Mouse (Mus musculus) intestine, embryonic 16.5 days (tissue): Measurements from ENCODE around the gene Camk2n1. TPM values are rescaled to one million over a fixed set of nuclear protein-coding genes. Genes with fewer than 3 reads are reported as not detected.

Experiments
- ATAC-seq: fragments of 200-750 bp; cut with Nextera tagmentation; 2 replicates; pipeline ENCODE4 v1.8.0; 2017; ENCODE audit warnings: moderate TSS enrichment, moderate library complexity
- H3K27ac ChIP-seq: fragments of 300-500 bp; sonication (generic); 2 replicates; pipeline ENCODE4 v1.5.1; 2014; ENCODE audit warnings: mild to moderate bottlenecking, low read length
- H3K27me3 ChIP-seq: fragments of 300-500 bp; sonication (generic); replicated peaks from 2 replicates; pipeline ENCODE4 v1.6.1; 2014; ENCODE audit warnings: low read length, control low read depth, mixed read lengths; ENCODE audit not compliant: control insufficient read depth, insufficient read depth
- H3K36me3 ChIP-seq: fragments of 300-500 bp; sonication (generic); 2 replicates; pipeline ENCODE4 v1.6.1; 2014; ENCODE audit warnings: low read length, control low read depth; ENCODE audit not compliant: control insufficient read depth, insufficient read depth
- H3K4me1 ChIP-seq: fragments of 300-500 bp; sonication (generic); 2 replicates; pipeline ENCODE4 v1.6.1; 2014; ENCODE audit warnings: low read length, control low read depth, mixed read lengths; ENCODE audit not compliant: control insufficient read depth, insufficient read depth
- H3K4me2 ChIP-seq: fragments of 300-500 bp; sonication (generic); 2 replicates; pipeline ENCODE4 v1.6.1; 2014; ENCODE audit warnings: low read depth, low read length, control low read depth
- H3K4me3 ChIP-seq: fragments of 300-500 bp; sonication (generic); 2 replicates; pipeline ENCODE4 v1.5.1; 2014; ENCODE audit warnings: mild to moderate bottlenecking, low read length
- H3K9ac ChIP-seq: fragments of 300-500 bp; sonication (generic); 2 replicates; pipeline ENCODE4 v1.6.1; 2014; ENCODE audit warnings: low read depth, low read length
- H3K9me3 ChIP-seq: fragments of 300-500 bp; sonication (generic); 2 replicates; pipeline ENCODE4 v1.6.1; 2016; ENCODE audit warnings: low read length, control low read depth; ENCODE audit not compliant: control insufficient read depth
- WGBS: fragments of 180-500 bp; shearing (Covaris S2); extraction: QIAGEN DNeasy Blood & Tissue Kit; methylation state at CpG from one replicate; pipeline ENCODE4 v1.1.7; 2014; 5-methylcytosine and 5-hydroxymethylcytosine counted together
- polyA plus RNA-seq: library from polyadenylated mRNA; unstranded; fragments of >200 nt; fragmentation: Nextera tagmentation; extraction: Ambion mirVana; gene quantifications from 2 replicates; pipeline ENCODE4 v1.2.1, GENCODE M21; 2015

Gene Camk2n1
- polyA plus RNA-seq, 1 experiment from 2014 or later, result 3.6 TPM

DNA sequence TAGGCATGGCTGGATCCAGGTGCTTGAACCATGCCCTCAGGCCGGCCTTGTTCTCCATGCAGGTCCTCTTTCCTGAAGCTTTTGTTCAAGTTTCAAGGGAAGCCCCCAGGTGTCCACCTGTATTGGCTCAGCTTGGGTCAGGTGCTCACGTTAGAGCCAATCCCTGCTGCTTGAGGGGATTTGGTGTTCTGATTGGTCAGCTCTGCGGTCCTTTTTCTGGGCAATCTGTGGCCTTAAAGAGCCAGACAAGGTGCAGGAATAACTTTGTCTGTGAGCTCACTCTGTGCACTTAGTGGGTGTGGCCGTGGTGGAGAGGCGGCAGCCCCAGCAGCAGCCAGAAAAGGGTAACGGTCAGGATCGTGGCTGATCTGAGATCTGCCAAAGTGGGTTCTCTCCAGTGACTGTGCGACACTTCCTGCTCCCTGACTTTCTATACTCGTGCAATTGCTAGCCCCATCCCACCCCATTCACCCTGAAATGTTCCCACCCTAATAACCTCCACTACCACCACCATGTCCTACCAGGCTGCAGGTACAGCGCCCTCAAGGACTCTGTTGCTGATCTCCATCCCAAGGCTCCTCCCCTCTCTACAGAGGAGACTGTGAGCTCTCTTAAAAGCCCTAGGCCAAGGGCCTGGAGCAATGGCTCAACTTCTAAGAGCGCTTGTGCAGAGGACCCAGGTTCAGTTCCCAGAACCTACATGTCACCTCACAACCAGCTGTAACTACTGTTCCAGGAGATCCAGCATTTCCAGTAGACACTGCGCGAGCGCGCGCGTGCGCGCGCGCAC, 45.9 kb downstream of the Camk2n1 start:
- peaks cover 6% of the 10 kb centered on the region; the same call in 1 of the 2 replicates for H3K27me3 ChIP-seq
- ATAC-seq, result no peak
- no peak overlapping the region for H3K4me3 ChIP-seq
- peaks cover 35% of the 10 kb centered on the region for H3K4me1 ChIP-seq
- no peaks in the 10 kb centered on the region for H3K9me3 ChIP-seq
- WGBS, result 76% methylated on average over 21 of the region's 21 CpGs
- H3K4me2 ChIP-seq, result no peak overlapping the region
- H3K36me3 ChIP-seq, result no peaks in the 10 kb centered on the region
- no peak overlapping the region for H3K9ac ChIP-seq
- H3K27ac ChIP-seq, result no peak overlapping the region

DNA sequence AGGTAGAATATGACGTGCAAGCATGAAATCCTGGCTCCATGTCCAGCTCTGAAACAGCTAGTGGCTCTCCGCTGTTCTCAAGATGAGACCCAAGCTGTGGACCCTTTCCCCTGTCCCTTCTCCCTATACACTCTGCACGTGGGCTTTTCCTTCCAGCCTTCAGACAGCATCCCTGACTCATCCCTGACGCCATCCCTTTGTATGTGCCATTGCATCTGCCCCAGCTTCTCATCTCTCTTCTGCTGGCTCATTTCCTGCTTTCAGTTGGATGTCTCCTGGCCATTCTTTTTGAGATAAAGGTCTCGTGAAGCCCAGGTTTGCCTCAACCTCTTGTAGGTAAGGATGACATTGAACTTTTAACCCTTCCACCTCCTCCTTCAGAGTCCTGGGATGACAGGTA, 46.9 kb downstream of the Camk2n1 start:
- H3K4me2 ChIP-seq, result no peak overlapping the region
- no peak overlapping the region for H3K4me3 ChIP-seq
- no peak for ATAC-seq
- H3K9ac ChIP-seq, result no peak overlapping the region
- H3K36me3 ChIP-seq, result no peaks in the 10 kb centered on the region
- H3K27ac ChIP-seq, result no peak overlapping the region
- no peaks in the 10 kb centered on the region for H3K9me3 ChIP-seq
- H3K27me3 ChIP-seq, result peaks cover 13% of the 10 kb centered on the region; the same call in 1 of the 2 replicates
- 65% methylated on average over 5 of the region's 5 CpGs for WGBS
- peaks cover 27% of the 10 kb centered on the region for H3K4me1 ChIP-seq

DNA sequence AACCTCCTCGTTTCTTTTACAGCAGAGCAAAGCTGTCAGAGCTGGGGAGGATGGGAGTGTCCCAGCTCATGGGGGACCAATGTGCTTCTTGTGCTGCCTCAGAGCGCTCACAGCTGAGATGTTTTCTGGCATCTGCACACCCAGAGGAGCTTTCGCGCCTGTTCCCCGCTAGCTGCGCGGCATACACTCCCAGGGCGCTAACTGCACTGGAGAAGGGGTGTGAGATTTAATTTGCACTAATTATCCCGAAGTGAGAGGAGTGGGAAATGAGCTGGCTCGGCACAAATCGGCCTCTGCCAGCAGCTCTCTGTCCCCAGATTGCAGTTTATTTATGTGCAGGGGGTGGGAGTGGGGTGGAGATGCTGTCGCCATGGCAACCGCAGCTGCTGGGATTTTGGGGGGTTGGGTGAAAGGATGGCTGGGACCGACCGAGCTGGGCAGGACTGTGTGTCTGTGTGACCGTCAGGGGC, 50.6 kb downstream of the Camk2n1 start:
- Histone ChIP-seq H3K4me2 (no peak overlapping the region), H3K4me1 (peaks cover 15% of the 10 kb centered on the region), H3K36me3 (no peaks in the 10 kb centered on the region), H3K9ac (no peak overlapping the region), H3K27me3 (peaks cover 15% of the 10 kb centered on the region; the same call in 1 of the 2 replicates), H3K4me3 (no peak overlapping the region), H3K27ac (no peak overlapping the region), H3K9me3 (no peaks in the 10 kb centered on the region)
- WGBS, result 2% methylated on average over 16 of the region's 16 CpGs
- ATAC-seq, result peak; percentile 59

DNA sequence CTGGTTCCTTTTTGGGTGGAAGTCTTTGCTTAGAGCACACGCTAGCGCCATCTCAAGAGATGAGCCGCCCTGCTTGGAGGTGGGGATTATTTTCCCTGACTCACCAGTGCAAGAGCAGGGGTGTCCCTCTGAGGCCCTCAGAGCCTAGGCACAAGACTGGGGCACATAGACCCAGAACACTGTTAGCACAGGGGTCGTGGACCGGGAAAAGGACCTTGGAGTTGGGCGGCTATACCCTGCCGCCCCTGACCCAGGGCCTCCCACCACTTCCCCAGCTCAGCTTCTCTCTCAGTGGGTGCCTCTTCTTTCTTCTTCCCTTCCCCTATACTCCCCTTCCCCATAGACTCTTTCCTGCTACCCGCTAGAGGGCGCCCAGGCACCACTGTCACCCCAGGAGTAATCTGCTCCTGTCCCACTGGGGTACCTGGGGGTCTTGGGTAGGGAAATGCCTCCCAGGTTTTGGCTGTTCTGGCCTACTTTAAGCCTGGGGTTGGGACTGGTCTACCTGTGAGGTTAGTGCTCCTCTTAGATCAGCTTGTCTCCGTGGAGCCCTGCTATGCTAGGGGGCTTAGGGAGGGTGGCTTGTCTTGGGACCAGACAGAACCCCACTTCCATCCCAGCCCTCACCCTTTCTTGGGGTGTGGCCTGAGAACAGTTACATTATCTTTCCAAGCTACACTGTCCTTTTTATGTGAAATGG, 51.2 kb downstream of the Camk2n1 start:
- WGBS, result 8% methylated on average over 10 of the region's 10 CpGs
- Histone ChIP-seq H3K36me3 (no peaks in the 10 kb centered on the region), H3K27me3 (peaks cover 15% of the 10 kb centered on the region; the same call in 1 of the 2 replicates), H3K9ac (no peak overlapping the region), H3K4me1 (peaks cover 15% of the 10 kb centered on the region), H3K4me3 (no peak overlapping the region), H3K9me3 (no peaks in the 10 kb centered on the region), H3K4me2 (no peak overlapping the region), H3K27ac (no peak overlapping the region)
- peak; percentile 26; the same call in 1 of the 2 replicates for ATAC-seq

DNA sequence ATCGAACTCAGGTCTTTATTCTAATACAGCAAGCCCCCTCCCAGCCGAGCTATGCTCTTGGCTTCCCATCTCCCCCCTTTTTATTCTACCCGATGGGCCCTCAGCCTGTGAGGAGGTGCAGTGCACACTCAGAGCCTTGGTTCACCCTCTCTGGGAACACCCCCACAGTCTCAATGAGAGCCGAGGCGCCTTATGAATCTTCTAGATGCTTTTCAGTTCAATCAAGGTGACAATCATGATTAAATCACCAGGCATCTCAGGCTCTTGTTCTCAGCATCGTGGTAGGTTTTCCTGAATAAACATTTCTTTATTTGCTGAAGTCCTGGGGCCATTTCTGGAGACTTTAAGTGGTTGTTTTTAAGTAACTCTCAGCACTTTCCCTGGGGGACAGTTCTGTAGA, 53.8 kb downstream of the Camk2n1 start:
- H3K27ac ChIP-seq, result no peak overlapping the region
- peaks cover 15% of the 10 kb centered on the region for H3K4me1 ChIP-seq
- no peak overlapping the region for H3K9ac ChIP-seq
- H3K4me3 ChIP-seq, result no peak overlapping the region
- ATAC-seq, result no peak
- 50% methylated on average over 6 of the region's 6 CpGs for WGBS
- no peaks in the 10 kb centered on the region for H3K9me3 ChIP-seq
- H3K36me3 ChIP-seq, result no peaks in the 10 kb centered on the region
- H3K27me3 ChIP-seq, result peaks cover 15% of the 10 kb centered on the region; the same call in 1 of the 2 replicates
- H3K4me2 ChIP-seq, result no peak overlapping the region

Other genes starting within 250 kb of the Camk2n1 start
- 108 and 113 TPM in 2 replicates for gene Hp1bp3, start 238.0 kb upstream of the Camk2n1 start, polyA plus RNA-seq
- gene Sh2d5, start 203.9 kb upstream of the Camk2n1 start, polyA plus RNA-seq, result 0.50 and 0.54 TPM in 2 replicates
- 1.0 and 1.3 TPM in 2 replicates for gene Kif17, start 203.9 kb upstream of the Camk2n1 start, polyA plus RNA-seq
- 415 and 427 TPM in 2 replicates for gene Ddost, start 149.6 kb upstream of the Camk2n1 start, polyA plus RNA-seq
- 30.7 and 38.9 TPM in 2 replicates for gene Pink1, start 128.0 kb upstream of the Camk2n1 start, polyA plus RNA-seq
- 39.2 and 42.4 TPM in 2 replicates for gene Cda, start 86.3 kb upstream of the Camk2n1 start, polyA plus RNA-seq
- gene Fam43b, start 57.8 kb upstream of the Camk2n1 start, polyA plus RNA-seq, result not detected in 2 replicates
- 32.7 and 35.3 TPM in 2 replicates for gene Mul1, start 19.6 kb upstream of the Camk2n1 start, polyA plus RNA-seq
- 0.11 and 0.23 TPM in 2 replicates for gene Vwa5b1, start 181.6 kb downstream of the Camk2n1 start, polyA plus RNA-seq